Mouse (Mus musculus) lung, adult 2 months (tissue): ENCODE measurements at regions not wholly inside any gene's neighbourhood (a gene's known extent, or its start where the extent isn't known, plus 50 kb on each side); places are given as distances from the start of the nearest gene placed in this dataset.

Source experiments
- CTCF ChIP-seq: fragments of 200-500 bp; IDR thresholded peaks from 2 replicates; pipeline ENCODE4 v1.5.1; 2011; ENCODE audit warnings: mild to moderate bottlenecking, low read length, control low read depth; ENCODE audit not compliant: insufficient read depth
- POLR2A ChIP-seq: fragments of 200-500 bp; IDR thresholded peaks from 2 replicates; pipeline ENCODE4 v1.6.1; 2011; ENCODE audit warnings: low read depth, mild to moderate bottlenecking, control low read depth, low read length, borderline replicate concordance; ENCODE audit errors: extremely low read depth

GRCm38 (mm10) chr12:79937876-79938275 is 174.9 kb downstream of the Zfp36l1 start:
- TF ChIP-seq CTCF = no peak
- TF ChIP-seq POLR2A = no peak
